Mouse (Mus musculus) intestine, embryonic 14.5 days (tissue): ENCODE measurements around the gene Tubg2. TPM values are rescaled to one million over a fixed set of nuclear protein-coding genes. Genes with fewer than 3 reads are reported as not detected.

Source experiments
- ATAC-seq: fragments of 200-750 bp; cut with Nextera tagmentation; replicated peaks from 2 replicates; pipeline ENCODE4 v1.8.0; 2017; ENCODE audit warnings: low read depth, moderate number of reproducible peaks, moderate TSS enrichment, moderate library complexity; ENCODE audit not compliant: low FRiP score, low TSS enrichment
- DNase-seq: peaks from one replicate; pipeline ENCODE4 v3.0.0-alpha.2; 2018; ENCODE audit warnings: low spot score
- H3K27ac ChIP-seq: fragments of 300-500 bp; sonication (generic); 2 replicates; pipeline ENCODE4 v1.5.1; 2014; ENCODE audit warnings: low read depth, mild to moderate bottlenecking, control low read depth
- H3K27me3 ChIP-seq: fragments of 300-500 bp; sonication (generic); replicated peaks from 2 replicates; pipeline ENCODE4 v1.6.1; 2014; ENCODE audit warnings: low read length, control low read depth; ENCODE audit not compliant: control insufficient read depth, insufficient read depth
- H3K36me3 ChIP-seq: fragments of 300-500 bp; sonication (generic); 2 replicates; pipeline ENCODE4 v1.6.1; 2014; ENCODE audit warnings: low read length, control low read depth; ENCODE audit not compliant: control insufficient read depth, insufficient read depth
- H3K4me1 ChIP-seq: fragments of 300-500 bp; sonication (generic); replicated peaks from 2 replicates; pipeline ENCODE4 v1.6.1; 2014; ENCODE audit warnings: low read length, control low read depth, mixed read lengths; ENCODE audit not compliant: control insufficient read depth, insufficient read depth
- H3K4me2 ChIP-seq: fragments of 300-500 bp; sonication (generic); 2 replicates; pipeline ENCODE4 v1.6.1; 2014; ENCODE audit warnings: low read length
- H3K4me3 ChIP-seq: fragments of 300-500 bp; sonication (generic); 2 replicates; pipeline ENCODE4 v1.5.1; 2014; ENCODE audit warnings: low read depth, low read length, control low read depth, mixed read lengths
- H3K9ac ChIP-seq: fragments of 300-500 bp; sonication (generic); 2 replicates; pipeline ENCODE4 v1.6.1; 2014; ENCODE audit warnings: mild to moderate bottlenecking, low read length
- H3K9me3 ChIP-seq: fragments of 300-500 bp; sonication (generic); 2 replicates; pipeline ENCODE4 v1.6.1; 2016; ENCODE audit warnings: low read length, control low read depth; ENCODE audit not compliant: control insufficient read depth
- WGBS: fragments of 180-500 bp; shearing (Covaris S2); extraction: QIAGEN DNeasy Blood & Tissue Kit; methylation state at CpG from one replicate; pipeline ENCODE4 v1.1.7; 2014; 5-methylcytosine and 5-hydroxymethylcytosine counted together
- microRNA-seq: library from miRNA; unstranded; fragments of <30 nt; microRNA quantifications from one replicate; pipeline ENCODE4, GENCODE M21; 2016
- polyA plus RNA-seq: library from polyadenylated mRNA; unstranded; fragments of >200 nt; fragmentation: Nextera tagmentation; extraction: Ambion mirVana; gene quantifications from 2 replicates; pipeline ENCODE4 v1.2.1, GENCODE M21; 2014

Tubg2 gene
- polyA plus RNA-seq, 1 experiment from 2014 or later, result 7.4 TPM

- Histone ChIP-seq H3K27ac (no peak overlapping the region), H3K4me2 (no peak overlapping the region), H3K36me3 (peaks cover 79% of the 10 kb centered on the region), H3K27me3 (no peaks in the 10 kb centered on the region), H3K9me3 (no peaks in the 10 kb centered on the region), H3K9ac (no peak overlapping the region), H3K4me1 (peaks cover 4% of the 10 kb centered on the region), H3K4me3 (no peak overlapping the region)
- 86% methylated on average over 8 of the region's 8 CpGs for WGBS
- ATAC-seq (no peak), DNase-seq (no peak)
Observed at GRCm38 (mm10) chr11:101196175-101196574, 40.5 kb downstream of the Tubg2 start.

DNA sequence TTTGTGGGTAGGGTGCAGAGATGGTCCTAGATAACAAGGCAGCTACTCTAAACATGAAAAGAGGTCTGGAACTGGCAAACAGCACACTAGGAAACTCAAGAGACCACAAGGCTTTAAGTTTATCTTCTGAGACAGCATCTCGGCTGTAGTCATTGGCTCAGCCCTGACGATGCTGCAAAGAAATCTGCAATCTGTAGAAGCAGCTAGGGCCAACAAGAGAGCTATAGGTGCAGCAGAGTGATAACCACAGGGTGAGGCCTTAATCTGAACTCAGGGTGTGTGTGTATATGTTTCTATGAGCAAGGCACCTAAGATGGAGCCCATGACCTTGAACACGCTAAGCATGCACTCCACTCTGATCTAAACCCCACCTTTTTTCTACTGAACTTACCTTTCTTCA is 43.8 kb downstream of the Tubg2 start:
- ATAC-seq, result no peak
- Histone ChIP-seq H3K9me3 (no peaks in the 10 kb centered on the region), H3K4me2 (no peak overlapping the region), H3K27ac (no peak overlapping the region), H3K36me3 (peaks cover 83% of the 10 kb centered on the region), H3K4me3 (no peak overlapping the region), H3K4me1 (no peaks in the 10 kb centered on the region), H3K27me3 (no peaks in the 10 kb centered on the region), H3K9ac (no peak overlapping the region)
- no peak for DNase-seq
- 80% methylated on average over 3 of the region's 3 CpGs for WGBS

DNA sequence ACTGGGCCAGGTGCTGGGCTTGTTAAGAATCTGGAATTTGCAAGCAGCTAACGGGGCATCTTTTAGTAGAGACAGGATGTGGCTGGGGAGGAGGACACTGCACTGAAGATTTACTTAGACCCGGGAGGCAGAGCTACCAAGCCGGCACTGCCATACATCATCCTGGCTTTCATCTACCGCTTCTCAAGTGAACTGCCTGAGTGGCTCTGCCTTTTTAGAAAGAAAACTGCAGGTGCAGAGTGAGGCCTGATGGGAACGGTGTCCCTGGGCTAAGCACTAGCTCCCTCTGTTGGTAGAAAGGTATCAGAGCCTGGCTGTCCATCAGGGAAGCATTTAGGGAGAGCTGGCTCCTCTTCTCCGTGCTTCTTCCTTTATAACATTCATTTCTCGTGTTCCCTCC is 45.3 kb downstream of the Tubg2 start:
- no peak overlapping the region for H3K9ac ChIP-seq
- H3K27me3 ChIP-seq, result no peaks in the 10 kb centered on the region
- no peak overlapping the region for H3K4me2 ChIP-seq
- DNase-seq, result no peak
- WGBS, result 13% methylated on average over 7 of the region's 7 CpGs
- no peak overlapping the region for H3K4me3 ChIP-seq
- H3K4me1 ChIP-seq, result no peaks in the 10 kb centered on the region
- H3K36me3 ChIP-seq, result peaks cover 87% of the 10 kb centered on the region
- no peak for ATAC-seq
- no peaks in the 10 kb centered on the region for H3K9me3 ChIP-seq
- H3K27ac ChIP-seq, result no peak overlapping the region

Small RNA genes lying within 50 kb of the gene (microRNA-seq; reads per million reads assigned to microRNA genes)
- gene Gm27626, result not detected

Other genes starting within 250 kb of the Tubg2 start
- gene Stat3, start 216.4 kb upstream of the Tubg2 start, polyA plus RNA-seq, result 36.6 and 42.9 TPM in 2 replicates
- gene Cavin1, start 185.0 kb upstream of the Tubg2 start, polyA plus RNA-seq, result 99.3 and 102 TPM in 2 replicates
- gene Atp6v0a1, start 146.5 kb upstream of the Tubg2 start, polyA plus RNA-seq, result 30.6 and 32.5 TPM in 2 replicates
- 11.5 and 12.7 TPM in 2 replicates for gene Naglu, start 85.9 kb upstream of the Tubg2 start, polyA plus RNA-seq
- gene Hsd17b1, start 77.5 kb upstream of the Tubg2 start, polyA plus RNA-seq, result not detected in 2 replicates
- gene Coasy, start 73.3 kb upstream of the Tubg2 start, polyA plus RNA-seq, result 39.7 and 45.5 TPM in 2 replicates
- 43.6 and 48.0 TPM in 2 replicates for gene Mlx, start 68.6 kb upstream of the Tubg2 start, polyA plus RNA-seq
- gene Psmc3ip, start 60.5 kb upstream of the Tubg2 start, polyA plus RNA-seq, result 29.1 and 38.1 TPM in 2 replicates
- gene Retreg3, start 36.0 kb upstream of the Tubg2 start, polyA plus RNA-seq, result 7.2 and 8.0 TPM in 2 replicates
- 71.2 and 73.8 TPM in 2 replicates for gene Tubg1, start 36.0 kb upstream of the Tubg2 start, polyA plus RNA-seq
- 1.2 and 1.4 TPM in 2 replicates for gene Cntnap1, start 14.6 kb downstream of the Tubg2 start, polyA plus RNA-seq
- gene Plekhh3, start 15.4 kb downstream of the Tubg2 start, polyA plus RNA-seq, result 12.8 and 13.8 TPM in 2 replicates
- 0.23 TPM in 1 of 2 replicates, not detected in the other for gene Ccr10, start 19.5 kb downstream of the Tubg2 start, polyA plus RNA-seq
- gene Ezh1, start 70.6 kb downstream of the Tubg2 start, polyA plus RNA-seq, result 20.2 and 21.8 TPM in 2 replicates
- 113 and 122 TPM in 2 replicates for gene Ramp2, start 90.1 kb downstream of the Tubg2 start, polyA plus RNA-seq
- 143 and 150 TPM in 2 replicates for gene Vps25, start 97.8 kb downstream of the Tubg2 start, polyA plus RNA-seq
- 12.6 and 14.4 TPM in 2 replicates for gene Wnk4, start 104.7 kb downstream of the Tubg2 start, polyA plus RNA-seq
- 1.1 TPM in 2 replicates for gene Cntd1, start 123.1 kb downstream of the Tubg2 start, polyA plus RNA-seq
- gene Coa3, start 123.2 kb downstream of the Tubg2 start, polyA plus RNA-seq, result 260 and 265 TPM in 2 replicates
- gene Becn1, start 146.4 kb downstream of the Tubg2 start, polyA plus RNA-seq, result 141 and 155 TPM in 2 replicates
- 112 and 118 TPM in 2 replicates for gene Psme3, start 160.3 kb downstream of the Tubg2 start, polyA plus RNA-seq
- 1.4 and 1.8 TPM in 2 replicates for gene Aoc2, start 169.2 kb downstream of the Tubg2 start, polyA plus RNA-seq
- 1.9 and 2.3 TPM in 2 replicates for gene Aoc3, start 174.7 kb downstream of the Tubg2 start, polyA plus RNA-seq
- gene G6pc, start 211.7 kb downstream of the Tubg2 start, polyA plus RNA-seq, result not detected in 2 replicates